24 mouse cellular contexts compared by ENCODE assay signal in genomic region chr10:23937613-23938012, GRCm38 (mm10). TPM values are rescaled to one million over a fixed set of nuclear protein-coding genes. Genes with fewer than 3 reads are reported as not detected.
"Had no signal": no experiment of that assay in that cellular context is flagged by ENCODE, and none has a peak within 500 bp of the region (broad histone marks: within the 10 kb centered on the region; RNA-seq: fewer than 3 reads in every experiment).

No protein-coding gene starts in this region.

- H3K9me3 ChIP-seq: midbrain, embryonic 10.5 days; midbrain, embryonic 12.5 days; neural tube, embryonic 12.5 days had no signal

- H3K4me1 ChIP-seq: midbrain, embryonic 12.5 days; neural tube, embryonic 12.5 days had no signal

- H3K4me2 ChIP-seq: lung, embryonic 14.5 days; midbrain, embryonic 12.5 days had no signal

- H3K4me3 ChIP-seq: midbrain, embryonic 10.5 days; midbrain, embryonic 12.5 days; myocyte; neural tube, embryonic 12.5 days had no signal

- H3K27me3 ChIP-seq: midbrain, embryonic 12.5 days; neural tube, embryonic 12.5 days had no signal

- H3K9ac ChIP-seq: lung, embryonic 14.5 days; midbrain, embryonic 12.5 days; neural tube, embryonic 12.5 days had no signal

- H3K27ac ChIP-seq: midbrain, embryonic 10.5 days; midbrain, embryonic 12.5 days; neural tube, embryonic 12.5 days had no signal

- DNase-seq: lung, adult 18-20 months; lung, embryonic 14.5 days; lung, postnatal 10 days; lung, postnatal 4 days; retina, postnatal 1 day; right cerebral cortex, adult 18-20 months; right cerebral cortex, postnatal 25 days; right cerebral cortex, postnatal 4 days; spleen, adult 18-20 months; thymus, adult 18-20 months; thymus, postnatal 14 days; thymus, postnatal 36 days had no signal

- H3K36me3 ChIP-seq: midbrain, embryonic 10.5 days; midbrain, embryonic 12.5 days; neural tube, embryonic 12.5 days had no signal

RNA-seq across cellular contexts. Expression of gene Taar2, which starts 0.8 kb away (rescaled TPM):
- polyA plus RNA-seq: liver, embryonic 16.5 days; lung, embryonic 14.5 days; lung, embryonic 16.5 days; midbrain, embryonic 10.5 days; midbrain, embryonic 12.5 days; midbrain, embryonic 14.5 days; midbrain, embryonic 16.5 days; myocyte; neural tube, embryonic 12.5 days; small intestine, adult 2 months; stomach, embryonic 14.5 days; thymus, postnatal 0 days had no signal

RNA-seq across cellular contexts. Expression of gene Taar3, which starts 11.7 kb away (rescaled TPM):
- polyA plus RNA-seq: liver, embryonic 16.5 days; lung, embryonic 14.5 days; lung, embryonic 16.5 days; midbrain, embryonic 10.5 days; midbrain, embryonic 12.5 days; midbrain, embryonic 14.5 days; midbrain, embryonic 16.5 days; myocyte; neural tube, embryonic 12.5 days; small intestine, adult 2 months; stomach, embryonic 14.5 days; stomach, embryonic 16.5 days; thymus, postnatal 0 days had no signal

RNA-seq across cellular contexts. Expression of gene Taar1, which starts 17.5 kb away (rescaled TPM):
- polyA plus RNA-seq: liver, embryonic 16.5 days; lung, embryonic 14.5 days; lung, embryonic 16.5 days; midbrain, embryonic 10.5 days; midbrain, embryonic 12.5 days; midbrain, embryonic 14.5 days; midbrain, embryonic 16.5 days; myocyte; neural tube, embryonic 12.5 days; small intestine, adult 2 months; stomach, embryonic 14.5 days; stomach, embryonic 16.5 days; thymus, postnatal 0 days had no signal

RNA-seq across cellular contexts. Expression of gene Taar4, which starts 22.7 kb away (rescaled TPM):
- polyA plus RNA-seq: liver, embryonic 16.5 days; lung, embryonic 14.5 days; lung, embryonic 16.5 days; midbrain, embryonic 10.5 days; midbrain, embryonic 12.5 days; midbrain, embryonic 14.5 days; midbrain, embryonic 16.5 days; myocyte; neural tube, embryonic 12.5 days; small intestine, adult 2 months; stomach, embryonic 14.5 days; stomach, embryonic 16.5 days; thymus, postnatal 0 days had no signal

RNA-seq across cellular contexts. Expression of gene Taar5, which starts 32.9 kb away (rescaled TPM):
- polyA plus RNA-seq: liver, embryonic 16.5 days; lung, embryonic 14.5 days; lung, embryonic 16.5 days; midbrain, embryonic 10.5 days; midbrain, embryonic 12.5 days; midbrain, embryonic 14.5 days; midbrain, embryonic 16.5 days; myocyte; neural tube, embryonic 12.5 days; small intestine, adult 2 months; stomach, embryonic 14.5 days; stomach, embryonic 16.5 days; thymus, postnatal 0 days had no signal
